25 mouse cellular contexts compared by ENCODE assay signal in the genomic region with DNA sequence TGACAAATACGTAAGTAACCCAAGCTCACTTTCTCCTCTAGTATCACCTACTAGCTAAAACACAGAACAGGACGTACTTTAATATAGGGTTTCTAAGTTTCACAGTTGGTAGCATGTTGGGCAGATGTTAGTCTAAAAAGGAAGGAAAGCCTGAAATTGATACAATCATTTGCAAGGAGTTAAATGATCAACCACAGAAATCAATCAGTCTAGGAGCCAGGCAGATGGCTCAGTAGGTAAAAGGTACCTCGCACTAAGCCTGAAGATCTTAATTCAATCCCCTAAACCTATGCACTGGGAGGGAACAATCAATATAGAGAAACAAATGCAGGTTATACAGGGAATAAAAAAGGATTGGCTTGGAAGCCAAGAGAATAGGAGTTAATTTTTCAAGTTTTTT. TPM values are rescaled to one million over a fixed set of nuclear protein-coding genes. Genes with fewer than 3 reads are reported as not detected.
DNase-seq lines count a peak whose midpoint lies in the region; ATAC-seq and TF ChIP-seq lines count a peak whose summit lies in the region.
"Had no signal": no experiment of that assay in that cellular context is flagged by ENCODE, and none has a peak within 500 bp of the region (broad histone marks: within the 10 kb centered on the region; RNA-seq: fewer than 3 reads in every experiment).

No protein-coding gene starts in this region.

- WGBS in liver, postnatal 0 days (ENCODE audit: insufficient replicate concordance) = 64% methylated on average over 3 of the region's 3 CpGs
- WGBS in liver, embryonic 11.5 days = 83% methylated on average over 3 of the region's 3 CpGs

- H3K9ac ChIP-seq in liver, postnatal 0 days (replicated peaks) = no peak overlapping the region
- H3K9ac ChIP-seq in liver, embryonic 11.5 days (ENCODE audit: low read depth, low read length) = no peak overlapping the region
- H3K9ac ChIP-seq: embryonic facial prominence, embryonic 13.5 days; embryonic facial prominence, embryonic 15.5 days; forebrain, embryonic 12.5 days had no signal

- H3K4me2 ChIP-seq in liver, postnatal 0 days (ENCODE audit: low read depth, low read length) = no peak overlapping the region
- H3K4me2 ChIP-seq in liver, embryonic 11.5 days = no peak overlapping the region
- H3K4me2 ChIP-seq: embryonic facial prominence, embryonic 13.5 days; embryonic facial prominence, embryonic 15.5 days; forebrain, embryonic 12.5 days had no signal

- no peak for TF ChIP-seq EP300 in liver, postnatal 0 days (IDR thresholded peaks at IDR 0.05; ENCODE audit: low read depth)

- intact Hi-C loops in heart, postnatal 14 days (cut with DNase I) = no loop called here

- ATAC-seq in liver, postnatal 0 days = peak; percentile 51; the same call in 1 of the 2 replicates
- no peak for ATAC-seq in liver, embryonic 11.5 days (replicated peaks; ENCODE audit: low FRiP score)
- ATAC-seq: forebrain, embryonic 14.5 days; forebrain, embryonic 16.5 days had no signal

- no peaks in the 10 kb centered on the region for H3K27me3 ChIP-seq in liver, postnatal 0 days (ENCODE audit: insufficient read depth, low read length)
- H3K27me3 ChIP-seq in liver, embryonic 11.5 days (replicated peaks; ENCODE audit: control insufficient read depth, insufficient read depth, low read length) = no peaks in the 10 kb centered on the region
- H3K27me3 ChIP-seq: embryonic facial prominence, embryonic 13.5 days; embryonic facial prominence, embryonic 15.5 days; forebrain, embryonic 12.5 days had no signal

- DNase-seq in heart, adult 11 months = peak; percentile 16
- no peak for DNase-seq in heart, postnatal 14 days
- peak; percentile 79 for DNase-seq in kidney, adult 9 months
- no peak for DNase-seq in kidney, adult 11 months
- DNase-seq in liver, postnatal 0 days = no peak
- no peak for DNase-seq in liver, embryonic 11.5 days (ENCODE audit: low spot score)
- DNase-seq: adrenal gland, adult 2 months; adrenal gland, postnatal 10 days; adrenal gland, postnatal 25 days; B cell, adult 2 months; cerebellum, adult 11 months; cerebellum, adult 18-20 months; cerebellum, adult 8-10 months; cerebellum, adult 9-11 months; cerebellum, postnatal 14 days; cerebellum, postnatal 36 days; embryo, embryonic 11 days had no signal

- H3K9me3 ChIP-seq in liver, postnatal 0 days (ENCODE audit: low read length) = no peaks in the 10 kb centered on the region
- no peaks in the 10 kb centered on the region for H3K9me3 ChIP-seq in liver, embryonic 11.5 days (ENCODE audit: control insufficient read depth, low read length)
- H3K9me3 ChIP-seq: embryonic facial prominence, embryonic 13.5 days; embryonic facial prominence, embryonic 15.5 days; forebrain, embryonic 10.5 days; forebrain, embryonic 12.5 days had no signal

- H3K27ac ChIP-seq in liver, postnatal 0 days (ENCODE audit: low read depth) = peak overlapping the region; percentile 36
- H3K27ac ChIP-seq in liver, embryonic 11.5 days (ENCODE audit: low read depth, low read length) = no peak overlapping the region
- H3K27ac ChIP-seq: embryonic facial prominence, embryonic 13.5 days; embryonic facial prominence, embryonic 15.5 days; forebrain, embryonic 10.5 days; forebrain, embryonic 12.5 days had no signal

- no peaks in the 10 kb centered on the region for H3K36me3 ChIP-seq in liver, postnatal 0 days (replicated peaks; ENCODE audit: insufficient read depth, low read length)
- H3K36me3 ChIP-seq in liver, embryonic 11.5 days (ENCODE audit: control insufficient read depth, insufficient read depth, low read length) = no peaks in the 10 kb centered on the region
- H3K36me3 ChIP-seq: embryonic facial prominence, embryonic 13.5 days; embryonic facial prominence, embryonic 15.5 days; forebrain, embryonic 10.5 days; forebrain, embryonic 12.5 days had no signal

- TF ChIP-seq CTCF in liver, postnatal 0 days (IDR thresholded peaks at IDR 0.05; ENCODE audit: low read depth) = no peak

- H3K4me3 ChIP-seq in liver, postnatal 0 days (ENCODE audit: low read depth, low read length) = no peak overlapping the region
- no peak overlapping the region for H3K4me3 ChIP-seq in liver, embryonic 11.5 days (ENCODE audit: low read depth, low read length)
- H3K4me3 ChIP-seq: embryonic facial prominence, embryonic 13.5 days; embryonic facial prominence, embryonic 15.5 days; erythroblast, embryonic 14.5 days; forebrain, embryonic 10.5 days; forebrain, embryonic 12.5 days had no signal

- peaks cover 42% of the 10 kb centered on the region for H3K4me1 ChIP-seq in liver, postnatal 0 days (ENCODE audit: insufficient read depth)
- no peaks in the 10 kb centered on the region; the same call in 1 of the 2 replicates for H3K4me1 ChIP-seq in liver, embryonic 11.5 days (replicated peaks; ENCODE audit: control insufficient read depth, insufficient read depth, low read length)
- H3K4me1 ChIP-seq: embryonic facial prominence, embryonic 15.5 days had no signal

RNA-seq across cellular contexts. Expression of gene Cobll1, which starts 52.0 kb away (rescaled TPM):
- 10 to 100 TPM; 51.3 to 53.6 TPM for total RNA-seq in heart, postnatal 14 days (2021)
- polyA plus RNA-seq in liver, postnatal 0 days (2015; fragmentation: Nextera tagmentation; extraction: Ambion mirVana) = 6.7 and 7.0 TPM in 2 replicates
- polyA plus RNA-seq in liver, embryonic 11.5 days (2014; fragmentation: Nextera tagmentation; extraction: Ambion mirVana) = 5.8 and 6.4 TPM in 2 replicates
- total RNA-seq: MEL had no signal
- polyA plus RNA-seq: erythroblast, embryonic 14.5 days had no signal

Comparison
In these comparisons a context has a peak if more than half of its experiments do, and no peak if none do; other contexts are left out.
1. DNase-seq: peak in heart, adult 11 months (single experiment) and kidney, adult 9 months (single experiment); none in heart, postnatal 14 days (0 of 2), kidney, adult 11 months (single experiment), liver, postnatal 0 days (single experiment) and liver, embryonic 11.5 days (single experiment).